Mouse (Mus musculus): ENCODE measurements at regions not wholly inside any gene's neighbourhood (a gene's known extent, or its start where the extent isn't known, plus 50 kb on each side); places are given as distances from the start of the nearest gene placed in this dataset.

DNA sequence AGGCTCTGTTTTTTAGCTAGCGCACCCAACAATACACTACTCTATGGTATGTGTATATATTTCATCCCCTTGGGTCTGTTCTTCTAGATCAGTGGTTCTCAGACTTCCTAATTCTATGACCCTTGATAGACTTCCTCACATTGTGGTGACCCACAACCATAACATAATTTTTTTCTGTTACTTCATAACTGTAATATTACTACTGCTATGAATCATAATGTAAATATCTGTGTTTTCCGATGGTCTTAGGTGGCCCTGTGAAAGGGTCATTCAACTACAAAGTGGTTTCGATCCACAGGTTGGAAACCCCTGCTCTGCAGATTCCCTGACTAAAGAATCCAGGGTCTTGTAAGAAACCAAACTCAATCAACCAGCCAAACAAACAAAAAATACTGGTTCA is 220.8 kb downstream of the Opa1 start:
- no peak for DNase-seq (ENCODE audit: low read depth)

DNA sequence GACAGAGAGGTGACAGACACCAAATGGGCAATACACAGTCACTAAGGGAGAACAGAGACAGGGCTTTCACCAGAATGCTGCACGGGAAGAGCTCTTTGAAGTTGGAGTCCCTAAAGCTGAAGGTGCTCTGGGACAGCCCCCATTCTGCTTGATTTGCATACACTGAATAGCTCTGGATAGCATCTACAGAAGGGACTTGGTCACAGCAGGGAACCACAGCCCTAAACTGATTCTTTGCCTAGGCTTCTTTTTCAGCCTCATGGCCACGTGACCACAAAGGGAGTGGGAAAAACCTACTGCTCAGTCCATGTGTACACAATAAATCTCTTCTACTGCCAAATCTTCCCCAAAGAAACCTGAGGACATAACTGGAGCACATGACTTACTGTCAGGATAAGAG is 221.3 kb downstream of the Opa1 start:
- DNase-seq (ENCODE audit: low read depth) = no peak

DNA sequence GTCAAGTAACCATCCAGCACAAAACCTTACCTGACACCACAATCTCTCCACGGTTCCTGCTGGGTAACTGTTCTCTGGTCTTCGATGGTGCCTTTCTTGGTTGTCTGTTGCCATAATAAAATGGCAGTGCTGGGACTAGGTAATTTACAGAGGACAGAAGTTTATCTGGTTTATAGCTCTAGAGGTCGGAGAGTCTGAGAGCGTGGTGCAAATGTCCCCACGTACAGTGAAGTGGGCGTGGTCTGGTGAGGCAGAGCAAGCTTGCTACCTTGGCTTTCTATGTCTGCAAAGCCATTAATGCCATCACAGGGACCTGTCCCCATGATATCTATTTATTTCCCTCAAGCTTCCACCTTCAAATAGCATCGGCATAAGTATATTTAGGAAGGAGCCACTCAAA is 223.0 kb downstream of the Opa1 start:
- no peak for DNase-seq (ENCODE audit: low read depth)

DNA sequence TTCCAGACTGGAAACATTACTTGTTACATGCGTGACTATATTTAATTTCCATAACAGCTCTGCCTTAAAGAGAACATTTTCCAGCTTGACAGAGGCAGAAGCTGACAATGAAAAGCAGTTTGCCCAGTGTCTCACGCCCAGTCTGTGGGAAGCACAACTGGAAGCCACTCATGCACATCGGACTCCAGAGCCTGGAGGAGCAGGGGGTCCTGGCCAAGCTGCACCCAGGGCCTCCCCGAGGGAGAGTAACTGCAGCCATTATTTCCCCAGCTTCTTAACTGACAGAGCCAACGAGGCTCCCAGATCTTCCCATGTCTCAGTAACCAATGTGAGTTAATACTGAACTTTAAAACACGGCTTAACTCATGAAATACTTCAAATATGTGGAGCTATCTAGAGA is 223.5 kb downstream of the Opa1 start:
- no peak for DNase-seq (ENCODE audit: low read depth)

DNA sequence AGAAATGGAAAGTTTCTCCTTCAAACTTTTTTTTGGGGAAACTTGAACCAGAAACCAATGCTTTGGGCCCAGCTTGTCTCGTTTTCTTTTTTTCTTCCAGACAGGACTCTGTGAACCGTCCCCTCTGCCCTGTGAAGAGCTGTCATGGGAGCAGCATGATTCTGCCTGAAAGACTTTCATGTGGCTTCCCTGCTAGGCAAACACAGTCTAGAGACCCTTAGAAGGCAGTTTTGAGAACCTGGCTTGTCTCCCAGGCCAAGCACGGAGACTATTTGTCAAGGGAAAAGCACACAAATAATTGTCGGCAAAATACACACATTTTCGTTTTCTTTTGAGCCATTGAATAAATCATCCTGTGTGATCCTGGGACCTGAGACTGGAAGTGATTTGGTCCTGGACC is 228.7 kb downstream of the Opa1 start:
- no peak for DNase-seq (ENCODE audit: low read depth)

DNA sequence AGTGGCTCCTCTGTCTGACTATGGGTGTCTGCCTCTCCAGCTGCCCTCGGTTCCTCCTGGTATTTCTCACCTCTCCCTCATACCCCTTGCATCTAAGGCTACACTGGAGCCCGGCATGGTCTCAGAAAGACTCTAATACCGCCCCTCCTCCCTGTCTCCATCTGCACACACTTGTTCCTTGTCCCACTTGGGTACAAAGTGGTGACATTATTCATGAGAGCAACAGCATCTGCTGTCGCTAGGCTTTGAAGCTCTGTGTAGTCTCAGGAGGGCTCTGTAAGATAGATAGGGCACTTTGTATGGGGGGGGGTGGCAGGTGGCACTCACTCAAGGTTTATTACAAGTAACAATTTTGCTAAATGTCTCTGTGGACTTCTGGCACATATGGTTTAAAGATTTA is 229.7 kb downstream of the Opa1 start:
- DNase-seq (ENCODE audit: low read depth) = no peak

DNA sequence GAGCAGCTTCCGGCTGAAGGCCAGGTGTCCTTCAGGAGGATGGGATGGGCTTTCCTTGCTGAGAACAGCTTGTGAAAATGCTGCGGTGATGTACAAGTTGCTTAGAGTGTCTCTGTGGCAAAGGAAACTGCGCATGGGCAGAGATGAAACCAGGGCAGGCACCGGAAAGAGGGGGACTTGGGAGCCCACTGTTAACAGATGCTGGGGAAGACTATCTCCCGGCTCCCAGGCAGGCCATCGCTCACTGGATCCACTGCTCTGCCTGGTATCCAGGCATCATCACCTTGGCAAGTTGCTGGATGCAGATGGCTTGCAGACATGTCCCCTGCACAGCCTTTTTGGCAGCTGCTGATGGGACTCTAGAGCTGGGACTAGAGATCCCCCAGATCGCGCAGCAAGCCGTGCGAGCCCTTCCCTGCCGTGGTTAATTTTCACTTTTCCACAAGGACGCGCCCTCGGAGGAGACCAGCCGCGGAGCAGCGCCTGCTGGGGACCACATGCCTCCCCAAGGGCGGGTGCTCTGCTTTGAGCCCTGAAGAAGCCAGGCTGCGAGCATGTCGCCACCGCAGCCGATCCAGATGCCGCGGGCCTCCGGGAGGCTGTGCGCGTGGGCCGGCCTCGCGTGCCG is 234.4 kb downstream of the Opa1 start:
- DNase-seq (ENCODE audit: low read depth) = no peak

DNA sequence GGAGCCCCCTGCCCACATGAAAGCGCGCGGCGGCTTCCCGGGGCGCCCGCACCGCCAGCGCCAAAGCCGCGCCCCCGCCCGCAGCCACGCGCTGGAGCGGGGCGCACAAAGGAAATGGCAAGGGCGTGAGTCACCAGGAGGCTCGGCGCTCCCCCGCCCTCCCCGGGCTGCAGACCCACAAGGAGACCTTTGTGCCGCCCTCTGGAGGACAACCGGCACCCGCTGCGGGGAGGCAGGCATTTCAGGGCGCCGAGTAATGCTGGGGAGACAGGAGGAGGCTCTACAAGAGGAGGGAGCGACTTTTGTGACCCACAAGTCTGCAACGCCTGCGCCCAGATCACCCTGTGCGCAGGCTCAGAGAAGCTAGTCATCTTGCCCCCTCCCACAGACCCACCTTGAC is 234.9 kb downstream of the Opa1 start:
- DNase-seq (ENCODE audit: low read depth) = peak; percentile 34

DNA sequence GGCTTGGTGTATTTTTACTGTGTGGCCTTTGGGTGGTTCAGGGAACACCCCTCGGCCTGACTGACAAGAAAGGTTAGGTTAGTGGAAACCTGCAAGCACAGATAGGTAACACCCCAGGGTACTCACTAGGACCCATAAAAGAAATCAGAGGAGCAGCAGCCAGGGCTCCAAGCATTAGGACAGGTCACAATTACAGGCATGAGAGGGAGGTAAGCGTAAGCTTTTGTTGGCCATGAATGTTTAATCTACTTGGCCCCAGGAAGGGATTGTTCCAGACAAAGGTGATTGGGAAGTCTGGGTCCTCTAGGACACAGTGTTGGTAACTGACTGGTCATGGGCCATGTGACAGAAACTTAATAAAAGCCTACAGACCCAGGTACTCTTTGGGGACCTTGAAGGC is 235.5 kb downstream of the Opa1 start:
- DNase-seq (ENCODE audit: low read depth) = no peak

DNA sequence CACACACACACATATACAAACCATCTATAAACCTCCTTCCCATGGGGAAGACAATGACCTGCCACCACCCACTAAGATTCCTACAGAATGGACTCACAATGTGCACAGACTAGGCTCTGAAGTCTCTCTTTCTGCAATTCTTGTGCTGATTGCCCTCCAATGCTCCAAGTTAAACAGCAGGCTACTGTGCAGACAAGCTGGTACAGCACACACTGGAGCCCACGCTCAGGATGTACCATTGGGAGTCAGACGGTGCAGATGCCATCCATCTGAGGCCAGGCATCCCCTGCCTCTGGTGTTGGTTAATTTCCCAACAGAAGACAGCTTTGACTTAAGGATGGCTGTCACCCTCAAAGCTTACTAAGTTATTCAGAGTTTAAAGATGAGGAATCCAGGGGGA is 236.1 kb downstream of the Opa1 start:
- DNase-seq (ENCODE audit: low read depth) = no peak

DNA sequence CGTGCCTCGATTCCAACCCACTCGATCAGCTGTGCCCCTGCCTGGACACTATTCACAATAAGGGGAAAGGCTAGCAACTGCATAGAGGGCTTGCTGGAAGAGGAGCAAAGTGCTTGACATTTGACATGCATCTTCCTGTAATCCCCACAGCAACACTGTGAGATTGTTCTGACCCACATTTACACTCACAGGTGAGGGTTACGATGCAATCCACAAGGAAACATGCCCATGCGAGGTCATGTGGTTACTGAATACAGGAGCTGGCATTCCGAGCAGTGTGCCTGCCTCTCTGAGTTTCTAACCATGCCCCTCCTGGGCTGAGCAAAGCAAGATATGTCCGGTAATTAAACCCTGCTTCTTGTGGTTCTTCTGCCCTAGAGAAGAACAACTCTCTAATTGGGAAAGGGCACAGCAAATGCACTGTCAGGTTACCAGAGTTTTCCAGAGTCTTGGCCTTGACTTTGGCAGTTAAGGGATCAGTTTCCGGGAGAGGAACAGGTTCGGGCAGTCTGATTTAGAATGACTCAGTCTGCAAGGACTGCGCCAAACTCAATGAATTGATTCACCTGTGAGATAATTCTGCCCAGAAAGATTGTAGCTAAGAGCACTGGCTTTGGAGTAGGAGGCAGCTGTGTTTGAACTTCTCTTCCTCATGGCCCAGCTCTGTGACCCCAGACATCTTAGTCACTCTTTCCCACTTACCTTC is 236.7 kb downstream of the Opa1 start:
- no peak for DNase-seq (ENCODE audit: low read depth)

DNA sequence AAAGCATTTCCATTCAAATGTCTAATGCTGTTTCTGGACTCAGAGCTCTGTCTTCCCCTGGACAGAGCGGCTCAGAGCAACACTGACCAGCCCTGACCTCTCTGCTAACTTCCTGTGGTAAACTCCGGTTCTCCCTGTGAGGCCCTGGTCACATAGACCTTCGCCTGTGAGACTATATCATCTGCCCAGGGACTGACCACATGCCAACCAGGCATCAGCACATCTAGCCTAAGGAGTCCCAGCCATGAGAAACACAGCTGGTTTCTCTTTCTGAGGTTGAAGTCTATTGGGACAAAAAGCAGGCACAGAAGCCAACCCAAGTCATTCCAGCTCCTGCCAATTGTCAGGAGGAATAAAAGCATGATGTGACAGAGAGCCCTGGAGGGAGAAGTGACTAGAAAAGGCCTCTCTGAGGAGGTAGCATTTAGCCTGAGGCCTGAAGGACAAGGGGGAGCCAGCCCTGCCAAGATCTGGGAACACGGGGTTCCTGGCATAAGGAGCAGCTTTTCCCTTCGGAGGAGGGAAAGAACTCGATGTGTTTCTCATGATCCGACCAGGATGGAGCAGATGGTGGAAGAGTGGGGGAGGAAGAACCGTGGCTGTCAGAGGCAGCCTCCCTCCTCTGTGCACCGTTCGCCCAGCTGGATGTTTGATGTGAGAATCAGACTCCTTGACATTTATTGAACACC is 237.7 kb downstream of the Opa1 start:
- DNase-seq (ENCODE audit: low read depth) = no peak

DNA sequence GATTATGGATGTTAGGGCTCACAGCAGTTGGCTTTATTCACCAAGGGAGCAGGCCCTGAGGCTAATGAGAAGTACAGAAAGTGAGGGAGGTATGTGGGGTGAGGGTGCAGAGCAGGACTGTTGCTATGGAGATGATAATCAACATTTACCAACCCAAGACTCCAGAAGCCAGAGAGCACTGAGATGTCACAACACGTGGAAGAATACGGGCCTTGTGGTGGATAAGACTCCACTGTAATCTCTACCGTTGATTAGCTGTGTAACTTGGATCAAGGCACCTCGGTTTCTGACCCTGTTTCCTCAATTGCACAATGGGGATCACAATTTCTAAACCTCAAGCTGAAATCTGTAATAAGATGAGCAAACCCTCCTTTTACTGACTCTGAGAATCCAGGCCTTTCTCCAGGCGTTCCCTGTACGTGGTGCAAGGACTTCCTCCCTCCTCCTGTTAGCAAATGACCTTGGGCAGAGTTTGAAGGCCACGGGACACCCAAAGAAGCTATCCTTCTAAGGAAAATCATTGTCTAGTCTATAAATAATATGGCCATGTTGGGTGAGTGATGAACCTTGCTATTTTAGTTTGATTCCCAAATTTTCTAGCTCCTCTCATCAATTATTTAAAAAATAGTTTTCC is 239.8 kb downstream of the Opa1 start:
- no peak for DNase-seq (ENCODE audit: low read depth)

DNA sequence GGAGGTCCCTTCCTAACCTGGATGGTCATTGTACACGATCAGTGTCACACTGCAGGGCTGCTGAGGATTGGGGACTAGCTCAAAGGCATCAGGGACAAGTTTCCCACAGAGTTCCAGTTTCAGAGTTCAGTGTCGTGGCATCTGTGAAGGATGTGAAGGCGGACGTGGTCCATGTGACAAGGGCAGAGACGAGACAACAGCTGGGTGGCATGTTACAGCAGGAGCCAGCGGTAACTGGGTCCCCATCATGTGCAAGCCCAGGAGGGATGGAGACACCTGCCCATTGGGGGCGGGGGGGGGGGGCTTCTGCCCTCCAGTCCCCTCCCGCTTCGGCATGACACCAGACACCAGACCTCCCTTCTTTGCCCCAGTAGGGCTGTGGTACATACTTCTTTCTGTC is 241.6 kb downstream of the Opa1 start:
- DNase-seq (ENCODE audit: low read depth) = no peak

DNA sequence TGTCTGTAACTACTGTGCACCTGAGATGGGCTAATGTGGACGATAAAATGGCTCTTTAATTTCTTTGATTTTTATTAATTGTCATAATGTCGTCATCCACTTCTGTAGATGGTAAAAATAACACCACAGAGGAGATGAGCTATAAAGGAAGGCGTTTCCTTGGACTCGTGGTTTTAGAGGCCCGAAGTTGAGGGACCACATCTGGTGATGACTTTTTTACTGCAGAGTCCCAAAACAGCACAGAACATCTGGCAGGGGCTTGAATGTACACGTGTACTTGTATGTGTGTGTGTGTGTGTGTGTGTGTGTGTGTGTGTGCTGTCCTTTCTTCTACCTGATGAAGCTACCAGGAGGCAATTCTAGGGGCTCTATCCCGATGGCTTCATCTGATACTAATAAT is 242.1 kb upstream of the Hes1 start:
- no peak for DNase-seq (ENCODE audit: low read depth)

DNA sequence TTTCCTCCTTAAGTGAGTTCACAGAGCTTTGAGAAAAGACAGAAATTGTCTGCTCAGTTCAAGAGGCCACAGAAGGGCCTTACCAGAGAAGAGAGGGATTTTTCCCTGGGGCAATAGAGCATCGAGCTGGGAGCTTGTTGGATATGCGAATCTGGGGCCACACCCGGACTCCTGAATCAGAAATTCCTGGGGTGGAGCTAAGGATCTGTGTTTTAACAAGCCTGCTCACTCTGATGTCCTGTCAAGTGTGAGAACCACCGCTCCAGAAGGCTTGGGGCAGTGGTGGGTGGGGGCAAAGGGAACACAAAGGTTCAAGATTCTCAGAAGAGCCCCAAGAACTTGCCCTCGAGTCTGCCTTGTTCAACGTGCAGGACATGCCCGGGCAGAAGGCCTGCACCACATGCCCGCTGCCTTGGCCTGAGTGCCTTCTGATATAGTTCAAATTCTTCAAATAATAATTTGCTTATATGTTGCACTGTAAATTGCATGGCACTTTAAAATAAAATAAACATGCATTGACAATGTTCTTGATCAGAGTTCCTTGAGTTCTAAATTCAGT is 241.3 kb upstream of the Hes1 start:
- DNase-seq (ENCODE audit: low read depth) = no peak

DNA sequence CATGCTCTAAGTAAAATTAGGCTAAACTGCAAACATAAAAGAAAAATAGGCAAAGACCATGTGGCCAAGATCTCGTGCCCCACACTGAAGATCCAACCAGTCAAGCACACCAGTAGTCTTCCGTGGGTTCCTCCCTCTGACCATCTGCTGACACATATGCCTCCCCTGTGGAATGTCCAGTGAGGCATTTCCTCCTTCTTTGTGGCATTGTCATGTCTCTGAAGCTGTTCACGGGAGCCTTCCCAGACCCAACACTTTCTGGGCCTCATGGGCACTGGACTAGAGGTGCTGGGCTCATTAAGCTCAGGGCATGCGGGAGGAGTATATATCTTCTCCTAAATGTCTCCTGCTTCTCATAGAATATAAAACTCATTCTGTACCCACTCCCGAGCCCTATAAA is 237.3 kb upstream of the Hes1 start:
- no peak for DNase-seq (ENCODE audit: low read depth)

DNA sequence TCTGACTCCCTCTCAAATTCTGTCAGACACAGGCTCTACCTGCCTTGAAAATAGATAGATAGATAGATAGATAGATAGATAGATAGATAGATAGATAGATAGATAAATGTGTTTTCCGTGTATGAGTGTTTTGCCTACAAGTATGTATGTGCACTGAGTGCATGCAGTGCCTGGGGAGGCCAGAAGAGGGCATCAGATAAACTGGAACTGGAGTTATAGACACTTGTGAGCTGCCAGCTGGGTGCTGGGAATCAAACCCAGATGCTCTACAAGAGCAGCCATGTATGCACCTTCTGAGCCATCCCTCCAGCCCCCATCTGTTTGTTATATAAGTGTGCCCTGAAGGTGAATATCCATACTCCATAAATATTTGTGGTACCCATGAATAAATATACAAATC is 236.4 kb upstream of the Hes1 start:
- DNase-seq (ENCODE audit: low read depth) = no peak

DNA sequence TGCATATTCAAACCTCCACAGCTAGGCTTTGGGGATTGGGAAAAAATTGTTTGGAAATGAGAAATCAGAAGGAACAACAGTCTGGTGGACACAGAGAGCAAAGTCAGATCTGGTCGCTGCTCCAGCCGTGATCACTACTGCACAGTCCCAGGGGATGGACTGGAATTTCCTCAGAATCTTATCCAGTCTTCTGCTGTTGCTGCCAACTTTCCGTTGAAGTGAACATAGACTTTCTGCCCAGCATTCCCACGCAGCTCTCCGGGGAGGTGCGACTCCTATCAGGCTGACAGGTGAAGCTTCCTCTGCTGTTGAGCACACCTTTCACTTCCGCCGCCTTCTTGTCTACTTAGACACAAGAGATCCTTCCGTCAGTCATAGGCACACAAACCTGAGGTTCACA is 234.7 kb upstream of the Hes1 start:
- DNase-seq (ENCODE audit: low read depth) = no peak

DNA sequence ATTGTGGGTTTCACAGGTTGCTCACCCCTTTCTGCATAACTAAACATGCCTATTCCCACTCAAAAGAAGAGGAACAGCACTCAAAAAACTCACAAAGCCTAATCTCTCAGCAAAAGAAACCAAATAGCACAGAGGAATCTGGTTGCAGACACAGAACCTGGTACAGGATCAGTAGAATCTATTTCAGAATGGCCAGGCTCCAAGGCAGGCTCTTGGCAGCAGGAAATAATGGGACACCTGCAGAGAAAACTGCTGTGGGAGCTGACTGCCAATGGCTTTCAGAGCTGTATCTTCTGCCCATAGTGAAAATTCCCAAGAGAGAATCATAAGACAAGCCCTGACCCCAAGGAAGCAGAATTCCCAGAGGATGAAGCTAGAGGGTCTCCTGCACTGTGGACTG is 234.1 kb upstream of the Hes1 start:
- no peak for DNase-seq (ENCODE audit: low read depth)

DNA sequence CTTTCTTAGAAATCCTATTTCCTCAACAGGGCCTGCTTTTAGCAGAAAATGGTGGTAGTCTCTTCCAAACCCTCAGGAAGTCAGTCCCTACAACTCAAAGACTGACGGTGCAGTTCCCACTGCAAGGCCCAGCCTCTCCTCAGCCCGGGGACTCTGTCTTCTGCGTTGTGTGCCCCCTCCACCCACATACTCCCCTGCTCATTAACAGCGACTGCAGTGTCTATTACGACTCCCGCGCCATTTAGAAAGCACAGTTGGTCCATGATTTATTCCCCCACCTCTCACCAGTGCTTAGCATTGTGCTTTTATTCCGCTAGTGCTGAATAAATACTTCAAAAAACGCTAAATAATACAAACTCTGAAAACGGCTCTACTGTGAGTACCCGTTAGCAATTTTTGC is 230.9 kb upstream of the Hes1 start:
- no peak for DNase-seq (ENCODE audit: low read depth)

DNA sequence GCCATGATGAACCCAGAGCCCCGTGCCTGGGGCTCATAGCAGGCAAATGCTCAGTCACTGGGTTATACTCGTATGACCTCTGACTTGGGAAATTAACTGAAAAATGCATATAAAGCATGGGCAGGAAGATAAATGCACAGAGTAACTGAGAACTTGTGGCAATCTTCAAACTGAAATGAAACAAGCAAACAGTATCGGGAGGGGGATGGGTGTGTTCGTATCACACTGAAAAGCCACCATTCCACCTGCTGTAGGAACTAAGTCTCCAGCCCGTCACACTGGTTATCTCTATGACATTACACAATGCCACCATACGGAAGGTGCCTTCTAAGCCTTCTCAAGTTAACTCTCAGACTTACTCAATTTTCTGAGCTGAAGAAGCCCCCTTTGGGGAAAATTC is 230.3 kb upstream of the Hes1 start:
- DNase-seq (ENCODE audit: low read depth) = peak; percentile 56

DNA sequence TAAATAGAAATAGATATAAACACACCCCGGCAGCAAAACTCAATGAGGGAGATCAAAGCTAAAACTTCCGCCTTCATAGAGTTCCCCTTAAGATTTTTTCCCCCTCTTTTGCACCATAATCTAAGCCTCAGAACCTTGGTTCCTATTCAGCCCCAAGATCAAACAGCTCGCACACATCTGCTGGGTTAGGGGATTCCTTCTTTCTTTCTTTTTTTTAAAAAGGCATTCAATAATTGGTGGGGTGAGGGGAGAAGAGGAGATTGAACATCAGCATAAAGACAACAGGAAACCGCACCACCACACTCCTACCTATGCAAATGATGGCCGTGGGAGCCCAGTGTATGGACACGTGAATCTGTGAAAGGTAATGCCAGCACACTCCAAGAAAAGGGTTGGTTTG is 229.5 kb upstream of the Hes1 start:
- DNase-seq (ENCODE audit: low read depth) = no peak

All from c-Kit-positive CD71-positive TER-119-negative erythroid progenitor cells, embryonic 14.5 days (primary cell).